Mouse (Mus musculus): ENCODE measurements around the gene F2rl2. TPM values are rescaled to one million over a fixed set of nuclear protein-coding genes. Genes with fewer than 3 reads are reported as not detected.

F2rl2 gene
- polyA plus RNA-seq, 1 experiment from 2014 or later, result 0.30 TPM

- no peaks in the 10 kb centered on the region for H3K27me3 ChIP-seq (ENCODE audit: control insufficient read depth, insufficient read depth, low read depth, low read length)
- 86% methylated on average over 4 of the region's 4 CpGs for WGBS
- no peak overlapping the region for H3K4me3 ChIP-seq (ENCODE audit: low read depth, low read length)
- H3K36me3 ChIP-seq (ENCODE audit: control insufficient read depth, insufficient read depth, low read length), result no peaks in the 10 kb centered on the region
- H3K4me2 ChIP-seq (ENCODE audit: low read length), result no peak overlapping the region
- H3K9ac ChIP-seq (ENCODE audit: low read depth, low read length), result no peak overlapping the region
- H3K27ac ChIP-seq (ENCODE audit: low read length), result no peak overlapping the region
- 0 out of 2 replicates have a peak, but pooled peaks cover 2% of the 10 kb centered on the region for H3K4me1 ChIP-seq (ENCODE audit: control insufficient read depth, insufficient read depth, low read length)
- H3K9me3 ChIP-seq (replicated peaks; ENCODE audit: control insufficient read depth, low read length, poor library complexity, severe bottlenecking), result no peaks in the 10 kb centered on the region
- no peak for ATAC-seq
Measured at GRCm38 (mm10) chr13:95715356-95715755, 18.7 kb downstream of the F2rl2 start.

GRCm38 (mm10) chr13:95719320-95720232 lies 22.9 kb downstream of the F2rl2 start:
- Histone ChIP-seq H3K36me3 (ENCODE audit: control insufficient read depth, insufficient read depth, low read length) (no peaks in the 10 kb centered on the region), H3K9me3 (replicated peaks; ENCODE audit: control insufficient read depth, low read length, poor library complexity, severe bottlenecking) (no peaks in the 10 kb centered on the region), H3K4me1 (ENCODE audit: control insufficient read depth, insufficient read depth, low read length) (0 out of 2 replicates have a peak, but pooled peaks cover 2% of the 10 kb centered on the region), H3K9ac (ENCODE audit: low read depth, low read length) (no peak overlapping the region; the same call in 1 of the 2 replicates), H3K4me3 (ENCODE audit: low read depth, low read length) (peak overlapping the region; percentile 16; the same call in 1 of the 2 replicates), H3K4me2 (ENCODE audit: low read length) (peak overlapping the region; percentile 44), H3K27me3 (ENCODE audit: control insufficient read depth, insufficient read depth, low read depth, low read length) (no peaks in the 10 kb centered on the region), H3K27ac (ENCODE audit: low read length) (no peak overlapping the region)
- ATAC-seq, result peak; percentile 80
- 61% methylated on average over 14 of the region's 14 CpGs for WGBS

- no peak overlapping the region for H3K4me2 ChIP-seq (ENCODE audit: low read length)
- H3K4me1 ChIP-seq (ENCODE audit: control insufficient read depth, insufficient read depth, low read length), result no peaks in the 10 kb centered on the region
- H3K9ac ChIP-seq (ENCODE audit: low read depth, low read length), result no peak overlapping the region
- ATAC-seq, result no peak
- H3K27ac ChIP-seq (ENCODE audit: low read length), result no peak overlapping the region
- no peaks in the 10 kb centered on the region for H3K9me3 ChIP-seq (replicated peaks; ENCODE audit: control insufficient read depth, low read length, poor library complexity, severe bottlenecking)
- 88% methylated on average over 4 of the region's 4 CpGs for WGBS
- H3K4me3 ChIP-seq (ENCODE audit: low read depth, low read length), result no peak overlapping the region
- H3K36me3 ChIP-seq (ENCODE audit: control insufficient read depth, insufficient read depth, low read length), result no peaks in the 10 kb centered on the region
- H3K27me3 ChIP-seq (ENCODE audit: control insufficient read depth, insufficient read depth, low read depth, low read length), result no peaks in the 10 kb centered on the region
Measured at GRCm38 (mm10) chr13:95730491-95730890, 33.8 kb downstream of the F2rl2 start.

GRCm38 (mm10) chr13:95739651-95740050 lies 43.0 kb downstream of the F2rl2 start:
- ATAC-seq, result no peak

GRCm38 (mm10) chr13:95741813-95742689 lies 45.4 kb downstream of the F2rl2 start:
- 95% methylated on average over 11 of the region's 11 CpGs for WGBS
- Histone ChIP-seq H3K4me1 (ENCODE audit: control insufficient read depth, insufficient read depth, low read length) (no peaks in the 10 kb centered on the region), H3K9me3 (replicated peaks; ENCODE audit: control insufficient read depth, low read length, poor library complexity, severe bottlenecking) (no peaks in the 10 kb centered on the region), H3K4me3 (ENCODE audit: low read depth, low read length) (no peak overlapping the region), H3K4me2 (ENCODE audit: low read length) (no peak overlapping the region), H3K27ac (ENCODE audit: low read length) (no peak overlapping the region), H3K36me3 (ENCODE audit: control insufficient read depth, insufficient read depth, low read length) (no peaks in the 10 kb centered on the region), H3K27me3 (ENCODE audit: control insufficient read depth, insufficient read depth, low read depth, low read length) (no peaks in the 10 kb centered on the region), H3K9ac (ENCODE audit: low read depth, low read length) (no peak overlapping the region)
- ATAC-seq, result no peak

More at GRCm38 (mm10) chr13:95739651-95740050, 43.0 kb downstream of the F2rl2 start:
- Histone ChIP-seq H3K9ac (ENCODE audit: low read depth, low read length) (no peak overlapping the region), H3K4me2 (ENCODE audit: low read length) (no peak overlapping the region), H3K36me3 (ENCODE audit: control insufficient read depth, insufficient read depth, low read length) (no peaks in the 10 kb centered on the region), H3K27ac (ENCODE audit: low read length) (no peak overlapping the region), H3K9me3 (replicated peaks; ENCODE audit: control insufficient read depth, low read length, poor library complexity, severe bottlenecking) (no peaks in the 10 kb centered on the region), H3K27me3 (ENCODE audit: control insufficient read depth, insufficient read depth, low read depth, low read length) (no peaks in the 10 kb centered on the region), H3K4me3 (ENCODE audit: low read depth, low read length) (no peak overlapping the region), H3K4me1 (ENCODE audit: control insufficient read depth, insufficient read depth, low read length) (no peaks in the 10 kb centered on the region)
- 71% methylated on average over 5 of the region's 5 CpGs for WGBS

GRCm38 (mm10) chr13:95742881-95743466 lies 46.3 kb downstream of the F2rl2 start:
- Histone ChIP-seq H3K27ac (ENCODE audit: low read length) (no peak overlapping the region), H3K4me2 (ENCODE audit: low read length) (no peak overlapping the region), H3K27me3 (ENCODE audit: control insufficient read depth, insufficient read depth, low read depth, low read length) (no peaks in the 10 kb centered on the region), H3K9ac (ENCODE audit: low read depth, low read length) (no peak overlapping the region), H3K9me3 (replicated peaks; ENCODE audit: control insufficient read depth, low read length, poor library complexity, severe bottlenecking) (no peaks in the 10 kb centered on the region), H3K4me3 (ENCODE audit: low read depth, low read length) (no peak overlapping the region), H3K4me1 (ENCODE audit: control insufficient read depth, insufficient read depth, low read length) (no peaks in the 10 kb centered on the region), H3K36me3 (ENCODE audit: control insufficient read depth, insufficient read depth, low read length) (no peaks in the 10 kb centered on the region)
- ATAC-seq, result no peak
- 86% methylated on average over 9 of the region's 9 CpGs for WGBS

GRCm38 (mm10) chr13:95745451-95745850 lies 48.8 kb downstream of the F2rl2 start:
- Histone ChIP-seq H3K27ac (ENCODE audit: low read length) (no peak overlapping the region), H3K4me3 (ENCODE audit: low read depth, low read length) (no peak overlapping the region), H3K27me3 (ENCODE audit: control insufficient read depth, insufficient read depth, low read depth, low read length) (no peaks in the 10 kb centered on the region), H3K4me1 (ENCODE audit: control insufficient read depth, insufficient read depth, low read length) (no peaks in the 10 kb centered on the region), H3K4me2 (ENCODE audit: low read length) (no peak overlapping the region), H3K9me3 (replicated peaks; ENCODE audit: control insufficient read depth, low read length, poor library complexity, severe bottlenecking) (no peaks in the 10 kb centered on the region), H3K9ac (ENCODE audit: low read depth, low read length) (no peak overlapping the region), H3K36me3 (ENCODE audit: control insufficient read depth, insufficient read depth, low read length) (no peaks in the 10 kb centered on the region)
- 89% methylated on average over 4 of the region's 4 CpGs for WGBS
- no peak for ATAC-seq

- Histone ChIP-seq H3K27me3 (ENCODE audit: control insufficient read depth, insufficient read depth, low read depth, low read length) (no peaks in the 10 kb centered on the region), H3K4me1 (ENCODE audit: control insufficient read depth, insufficient read depth, low read length) (no peaks in the 10 kb centered on the region), H3K36me3 (ENCODE audit: control insufficient read depth, insufficient read depth, low read length) (no peaks in the 10 kb centered on the region), H3K27ac (ENCODE audit: low read length) (no peak overlapping the region), H3K9me3 (replicated peaks; ENCODE audit: control insufficient read depth, low read length, poor library complexity, severe bottlenecking) (no peaks in the 10 kb centered on the region), H3K4me3 (ENCODE audit: low read depth, low read length) (no peak overlapping the region), H3K9ac (ENCODE audit: low read depth, low read length) (no peak overlapping the region), H3K4me2 (ENCODE audit: low read length) (no peak overlapping the region)
- WGBS, result 8% methylated on average over 6 of the region's 6 CpGs
- 0 out of 2 replicates have a peak, but pooled peaks have one; percentile 51 for ATAC-seq
Measured at GRCm38 (mm10) chr13:95746509-95746908, 49.9 kb downstream of the F2rl2 start.

Data from midbrain, embryonic 16.5 days (tissue).